Mouse (Mus musculus) gastrocnemius, postnatal 14 days (tissue): ENCODE data around the gene Rabepk. TPM values are rescaled to one million over a fixed set of nuclear protein-coding genes. Genes with fewer than 3 reads are reported as not detected.
"Not testable (repeated sequence)": the region's sequence is repeated elsewhere in the genome, so short reads cannot be mapped to it uniquely, and the experiment has no call there.

Experiments used
- DNase-seq: peaks from one replicate; pipeline ENCODE4 v3.0.0; 2021; ENCODE audit warnings: mixed read lengths
- intact Hi-C: fragments of 180-260 bp; cut with DNase I; formaldehyde crosslinking; loops from one replicate; pipeline ENCODE4 v1.15.1; 2025; ENCODE audit warnings: low total_unique reads
- long read RNA-seq, 2 experiments: library from polyadenylated mRNA; stranded (forward); transcript quantifications; one replicate each; pipeline ENCODE4 v2.0.0; 2021
- total RNA-seq, 2 experiments: library from RNA; stranded (reverse); gene quantifications; 2 replicates each; pipeline ENCODE4 v1.2.3; 2021

The Rabepk gene
- 10 to 100 TPM in 1 of 2 experiments, 1 to 10 TPM in 1; 7.9 to 10.1 TPM for total RNA-seq
- long read RNA-seq, experiment 1, partial matches to known transcripts = 0 of 8 reads
- long read RNA-seq, experiment 1, other reads (novel, unspliced or antisense) = 4 of 8 reads
- long read RNA-seq, experiment 2, transcript Rabepk-207 (8 exons, 2,968 nt) = major isoform, 5 of 9 reads
- long read RNA-seq, experiment 2, partial matches to known transcripts = 0 of 9 reads
- long read RNA-seq, experiment 2, other reads (novel, unspliced or antisense) = 3 of 9 reads

GRCm38 (mm10) chr2:34799357-34800256, at the start of gene Rabepk:
Gene Rabepk (minus strand): TSS chr2:34799912.
- intact Hi-C loops = no loop called here
- peak; percentile 85 for DNase-seq

GRCm38 (mm10) chr2:34847702-34848101, 48.0 kb upstream of the Rabepk start:
- no peak for DNase-seq
- intact Hi-C loops = no loop called here

DNA sequence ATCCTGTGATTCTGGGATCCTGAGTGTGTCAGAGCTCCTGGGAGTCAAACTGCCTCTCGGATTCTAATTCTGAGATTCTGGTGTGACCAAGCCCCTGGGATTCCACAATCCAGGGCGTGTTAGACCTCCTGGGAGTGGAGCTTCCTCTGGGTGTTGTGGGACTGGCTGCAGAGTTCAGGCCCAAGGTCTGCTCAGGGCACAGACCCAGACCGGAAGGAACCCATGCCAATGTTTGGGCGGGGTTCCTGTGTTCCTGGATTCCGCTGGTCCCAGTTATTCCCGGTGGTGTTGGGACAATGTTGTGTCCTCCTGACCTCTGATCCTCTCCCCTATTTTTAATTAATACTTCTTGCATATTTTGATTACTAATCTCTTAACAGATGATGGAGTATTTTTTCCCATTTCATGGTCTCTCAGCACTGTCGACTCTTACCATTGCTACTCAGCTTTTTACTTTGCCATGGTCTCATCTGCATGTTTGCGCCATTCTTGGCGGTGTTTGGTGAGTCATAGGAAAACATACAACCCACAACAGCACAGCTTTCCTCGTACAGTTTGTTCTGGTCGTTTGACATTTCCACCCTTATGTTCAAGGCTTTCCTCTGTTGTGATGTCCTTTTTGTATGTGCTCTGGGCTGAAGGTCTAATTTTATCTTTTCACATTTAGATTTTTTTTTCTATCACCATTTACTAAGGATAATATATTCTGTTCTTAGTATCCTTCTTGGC, 43.7 kb upstream of the Rabepk start:
- DNase-seq = peak; percentile 39
- intact Hi-C loops = no loop called here

GRCm38 (mm10) chr2:34841706-34842105, 42.0 kb upstream of the Rabepk start:
- no peak for DNase-seq
- intact Hi-C loops = no loop called here

GRCm38 (mm10) chr2:34840143-34840542, 40.4 kb upstream of the Rabepk start:
- DNase-seq, intact Hi-C loops: not testable (repeated sequence)

DNA sequence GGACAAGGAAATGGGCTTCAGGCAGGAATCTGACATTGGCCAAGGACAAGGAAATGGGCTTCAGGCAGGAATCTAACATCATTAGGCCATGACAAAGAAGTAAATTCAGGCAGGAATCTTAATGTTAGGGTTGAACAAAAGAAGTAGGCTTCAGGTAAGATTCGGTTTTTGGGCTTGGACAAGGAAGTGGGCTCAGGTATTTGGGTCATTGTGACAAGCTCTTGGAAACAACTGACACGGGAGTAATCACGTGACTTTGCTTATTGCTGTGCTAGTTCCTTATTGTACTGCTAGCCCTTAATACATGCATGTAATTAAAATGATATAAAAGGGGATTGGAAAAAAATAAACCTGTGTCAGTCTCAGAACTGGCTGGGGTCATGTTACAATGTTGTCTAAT, 36.0 kb upstream of the Rabepk start:
- DNase-seq = no peak
- intact Hi-C loops = no loop called here

GRCm38 (mm10) chr2:34833624-34834023, 33.9 kb upstream of the Rabepk start:
- no peak for DNase-seq
- intact Hi-C loops = no loop called here

- intact Hi-C loops = not testable (repeated sequence)
Measured at GRCm38 (mm10) chr2:34832766-34833457, 33.2 kb upstream of the Rabepk start, which contains the start of gene Gm34653. Gene Gm34653 (plus strand): TSS chr2:34833007.

DNA sequence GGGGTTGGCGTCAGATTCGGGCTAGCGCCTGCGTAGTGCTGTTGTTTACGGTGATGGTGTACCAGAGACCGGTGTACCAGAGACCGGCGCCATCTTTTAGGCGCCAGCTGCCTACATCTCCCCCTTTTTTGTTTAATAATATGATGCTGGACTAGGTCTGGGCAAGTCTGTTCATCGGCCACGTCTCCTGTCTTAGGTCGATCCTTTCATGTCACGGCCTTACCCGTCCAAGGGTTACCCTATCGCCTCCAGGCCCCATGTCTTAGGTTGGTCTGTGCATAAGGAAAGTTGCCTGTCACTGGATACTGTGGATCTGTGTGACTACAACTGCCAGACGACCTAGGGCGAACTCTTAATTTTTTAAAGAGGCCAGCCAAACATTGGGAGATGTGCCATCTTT, 30.4 kb upstream of the Rabepk start:
- DNase-seq, intact Hi-C loops: not testable (repeated sequence)

More at GRCm38 (mm10) chr2:34832766-34833457, 33.2 kb upstream of the Rabepk start, which contains the start of gene Gm34653:
- DNase-seq = not testable (repeated sequence)

GRCm38 (mm10) chr2:34828026-34828425, 28.3 kb upstream of the Rabepk start:
- no peak for DNase-seq
- intact Hi-C loops = no loop called here

DNA sequence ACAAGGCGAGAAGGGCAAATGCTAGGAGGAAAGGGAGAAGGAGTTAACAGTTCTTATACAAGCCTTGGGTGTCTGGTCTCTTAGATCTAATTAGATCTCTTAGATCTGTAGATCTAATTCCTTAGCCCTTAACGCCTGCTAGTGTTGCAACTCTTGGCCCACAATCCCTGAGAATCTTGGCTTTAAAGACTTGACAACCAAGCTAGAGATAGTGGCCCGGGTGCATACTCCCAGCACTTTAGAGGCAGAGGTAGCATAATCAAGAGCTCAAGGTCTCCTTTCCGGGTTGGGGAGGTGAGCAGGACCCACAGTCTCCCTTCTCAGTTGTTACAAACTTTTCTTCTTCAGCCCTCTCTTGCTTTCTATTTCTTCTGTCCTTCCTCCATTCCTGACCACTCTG, 27.9 kb upstream of the Rabepk start:
- intact Hi-C loops = no loop called here
- no peak for DNase-seq

GRCm38 (mm10) chr2:34826460-34827231, 26.9 kb upstream of the Rabepk start:
- no peak for DNase-seq
- intact Hi-C loops = no loop called here

DNA sequence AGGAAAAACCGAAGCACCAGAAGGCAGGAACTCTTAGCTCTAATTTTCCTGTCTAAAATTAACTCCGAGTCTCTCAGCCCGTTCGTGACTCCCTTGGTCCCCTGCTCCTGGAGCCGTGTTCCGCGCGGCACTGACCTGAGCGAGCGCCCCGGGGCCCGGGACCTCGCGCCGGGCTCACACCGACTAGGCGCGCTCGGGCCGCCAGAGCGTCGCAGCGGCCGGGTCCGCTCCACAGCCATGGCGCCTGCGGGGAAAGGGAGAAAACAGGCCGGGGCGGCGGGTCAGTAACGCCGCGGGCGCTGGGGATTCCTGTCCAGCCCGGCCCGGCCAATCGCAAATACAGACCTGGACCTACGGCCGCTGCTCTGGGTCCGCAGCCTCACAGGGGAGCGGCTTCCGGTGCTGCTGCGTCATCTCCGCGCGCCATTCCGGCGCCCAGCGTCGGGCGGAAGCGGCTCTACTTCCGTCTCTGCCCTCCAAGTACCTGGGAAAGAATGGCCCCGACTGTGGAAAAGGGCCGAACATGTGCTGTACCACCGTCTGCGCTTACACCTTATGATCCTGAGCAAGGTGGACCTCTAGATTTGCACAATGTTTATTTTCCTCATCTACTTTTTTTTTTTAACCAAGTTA, 26.2 kb upstream of the Rabepk start, which contains the start of gene Fbxw2:
Gene Fbxw2, minus strand, starts transcription at position 485 of the 633 bp plus-strand sequence.
- intact Hi-C loops = no loop called here
- DNase-seq = peak; percentile 93

DNA sequence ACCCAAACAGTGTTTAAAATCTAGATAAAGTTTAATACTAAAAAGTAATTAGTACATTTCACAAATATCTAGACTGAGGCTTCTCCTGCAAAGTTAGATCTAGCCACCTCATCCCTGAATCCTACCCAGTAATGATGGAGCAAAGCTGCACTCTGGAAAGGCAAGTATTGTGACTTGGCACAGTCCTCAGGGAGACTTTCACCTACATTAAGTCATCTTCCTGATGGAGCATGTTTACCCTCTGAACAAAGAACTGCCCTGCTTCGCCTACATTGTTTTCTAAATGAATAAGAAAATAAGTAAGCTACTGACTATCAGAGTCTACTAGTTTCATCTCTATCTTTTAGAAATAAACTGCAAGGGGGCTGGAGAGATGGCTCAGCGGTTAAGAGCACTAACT, 18.8 kb upstream of the Rabepk start:
- no peak for DNase-seq
- intact Hi-C loops = no loop called here

DNA sequence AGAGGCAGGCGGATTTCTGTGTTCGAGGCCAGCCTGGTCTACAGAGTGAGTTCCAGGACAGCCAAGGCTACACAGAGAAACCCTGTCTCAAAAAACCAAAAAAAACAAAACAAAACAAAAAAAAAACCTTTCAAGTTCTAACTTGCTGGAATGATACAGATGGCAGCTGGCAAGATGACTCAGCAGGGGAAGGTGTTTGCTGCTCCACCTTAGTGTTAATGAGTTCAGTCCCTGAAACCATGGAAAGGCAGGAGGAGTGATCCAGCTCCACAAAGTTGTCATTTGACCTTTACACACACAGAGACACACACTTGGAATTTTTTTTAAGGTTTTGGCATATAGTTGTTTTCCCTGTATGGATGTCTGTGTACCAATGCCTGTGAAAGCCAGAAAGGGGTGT, 16.2 kb upstream of the Rabepk start:
- DNase-seq, intact Hi-C loops: not testable (repeated sequence)

DNA sequence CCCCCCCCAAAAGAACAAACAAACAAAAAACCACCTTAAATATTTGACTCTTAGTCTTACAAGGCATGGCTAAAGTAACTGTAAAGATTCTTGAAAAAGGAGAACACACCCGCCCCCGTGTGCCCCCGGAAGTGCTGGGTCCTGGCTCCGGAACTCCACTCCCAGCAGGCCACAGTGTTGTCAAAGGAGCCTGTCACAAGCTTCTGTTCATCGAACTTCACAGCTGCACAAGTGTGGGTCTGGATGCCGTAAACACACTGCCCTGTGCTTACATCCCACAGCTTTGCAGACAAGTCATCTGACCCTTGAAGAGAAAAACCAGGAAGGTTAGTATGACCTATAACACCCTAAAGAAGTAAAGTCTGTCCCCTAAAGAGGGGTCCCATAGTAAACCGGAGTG, 13.0 kb upstream of the Rabepk start:
- no peak for DNase-seq
- intact Hi-C loops = no loop called here

DNA sequence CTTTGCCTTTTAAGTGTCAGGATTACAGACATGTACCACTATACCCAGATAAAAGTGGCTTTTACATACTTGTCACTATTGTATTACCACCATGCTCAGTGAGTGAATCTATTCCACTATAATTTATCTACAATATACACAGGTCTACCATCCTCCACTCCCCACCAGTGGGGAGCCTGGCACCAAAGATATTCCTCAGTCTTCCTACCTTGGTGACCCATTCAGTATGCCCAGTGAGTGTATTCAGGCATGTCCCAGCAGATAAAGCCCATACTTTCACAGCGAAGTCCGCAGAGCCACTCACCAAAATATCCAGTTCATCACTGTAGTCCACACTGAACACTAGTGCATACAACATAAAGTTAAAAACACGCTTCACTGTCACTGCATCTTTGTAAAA, 11.1 kb upstream of the Rabepk start:
- DNase-seq = no peak

DNA sequence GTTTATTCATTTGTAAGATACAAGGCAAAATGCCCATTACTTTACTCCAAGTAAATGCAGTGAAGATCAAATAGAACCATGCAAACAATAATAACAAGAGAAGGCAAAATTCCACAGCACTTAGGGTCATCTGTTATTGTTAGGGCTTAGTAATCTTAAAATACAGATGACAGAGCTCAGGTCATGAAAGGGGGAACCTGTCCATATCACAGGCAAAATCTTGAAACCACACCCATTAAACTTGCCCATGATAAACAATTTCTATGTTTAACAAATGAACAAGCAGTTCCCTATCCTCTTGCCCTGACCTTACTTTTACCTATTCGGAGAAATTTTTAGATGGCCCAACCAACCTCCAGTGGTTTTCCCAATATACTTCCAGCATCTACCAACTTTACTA, 9.9 kb upstream of the Rabepk start:
- DNase-seq = no peak
- intact Hi-C loops = no loop called here

More for the DNA sequence above, 11.1 kb upstream of the Rabepk start:
- intact Hi-C loops = no loop called here
